Mouse (Mus musculus) mature B cell (primary cell): ENCODE data around the gene Pde11a.

Experiments used
- in situ Hi-C: fragments of 300-500 bp; cut with MboI; formaldehyde crosslinking; loops from 2 replicates; pipeline ENCODE4 v1.14.3; 2019

The Pde11a gene

DNA sequence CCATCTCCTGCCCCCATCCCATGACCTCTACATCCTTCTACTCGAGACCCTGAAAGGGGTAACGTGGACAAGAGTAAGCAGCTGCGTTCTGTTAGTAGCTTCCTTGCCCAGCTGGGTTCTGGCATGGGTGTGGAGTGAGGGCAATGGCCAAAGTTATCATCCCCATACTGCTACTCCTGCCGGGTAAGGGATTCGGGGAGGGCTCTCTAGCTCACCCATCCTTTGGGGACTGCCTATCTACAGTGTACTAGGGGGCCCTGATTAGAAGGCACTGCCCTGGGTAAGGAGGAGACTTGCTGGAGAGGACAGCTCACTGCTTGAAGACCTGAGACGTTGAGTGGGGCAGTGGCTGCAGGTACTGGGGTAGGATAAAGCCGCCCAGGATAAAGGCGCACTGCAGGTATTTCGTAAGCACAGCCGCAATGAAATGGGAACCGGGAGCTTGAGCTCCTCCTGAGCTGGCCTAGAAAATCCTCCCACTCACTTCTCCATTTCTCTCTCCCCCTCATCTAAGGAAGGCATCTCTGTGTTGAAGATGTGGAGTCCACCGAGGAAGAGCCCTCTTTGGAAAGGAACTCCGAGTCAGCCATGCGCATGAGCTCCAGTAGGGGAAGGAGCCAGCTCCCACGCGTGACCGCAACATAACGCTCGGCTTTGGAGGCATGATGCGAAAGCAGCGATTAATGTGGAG is 15.2 kb downstream of the Pde11a start:
- in situ Hi-C loops: no loop called here

DNA sequence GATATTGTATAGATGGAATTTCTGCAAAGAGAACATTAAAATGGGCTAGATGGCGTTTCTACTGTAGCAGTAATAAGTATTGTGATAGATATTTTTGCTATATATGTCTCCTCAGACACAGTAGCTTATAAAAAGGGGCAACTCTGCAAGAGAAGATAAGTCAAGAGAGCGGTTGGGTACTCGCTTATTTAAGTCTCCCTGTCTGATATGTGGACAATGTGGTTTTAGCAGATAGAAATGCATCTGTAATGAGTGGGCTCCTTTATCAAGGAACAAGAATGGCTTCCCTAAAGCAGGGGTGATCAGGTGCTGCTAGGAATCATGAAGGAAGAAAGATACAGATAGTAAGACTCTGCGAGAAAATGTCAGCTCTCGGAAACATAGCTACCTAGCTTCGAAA is 18.2 kb downstream of the Pde11a start:
- in situ Hi-C loops: no loop called here

DNA sequence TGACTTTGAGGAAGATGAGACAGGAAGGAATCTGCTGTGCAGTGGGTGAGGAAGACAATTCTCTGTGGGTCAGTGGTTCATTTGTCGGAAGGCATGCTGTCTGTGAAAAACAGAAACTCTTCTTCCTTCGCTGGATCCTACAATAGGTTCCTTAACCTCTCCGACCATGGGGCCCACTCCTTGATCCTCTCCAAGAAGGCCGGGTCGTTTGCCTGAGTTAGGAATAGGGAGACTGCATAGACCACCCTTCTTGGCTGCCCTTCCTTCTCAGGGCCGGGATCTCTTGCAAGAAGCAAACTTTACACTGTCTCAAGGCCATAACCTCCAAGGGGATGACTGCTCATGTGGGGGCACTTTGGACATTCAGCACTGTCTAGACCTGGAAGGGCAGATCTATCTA is 19.3 kb downstream of the Pde11a start:
- in situ Hi-C loops: no loop called here

DNA sequence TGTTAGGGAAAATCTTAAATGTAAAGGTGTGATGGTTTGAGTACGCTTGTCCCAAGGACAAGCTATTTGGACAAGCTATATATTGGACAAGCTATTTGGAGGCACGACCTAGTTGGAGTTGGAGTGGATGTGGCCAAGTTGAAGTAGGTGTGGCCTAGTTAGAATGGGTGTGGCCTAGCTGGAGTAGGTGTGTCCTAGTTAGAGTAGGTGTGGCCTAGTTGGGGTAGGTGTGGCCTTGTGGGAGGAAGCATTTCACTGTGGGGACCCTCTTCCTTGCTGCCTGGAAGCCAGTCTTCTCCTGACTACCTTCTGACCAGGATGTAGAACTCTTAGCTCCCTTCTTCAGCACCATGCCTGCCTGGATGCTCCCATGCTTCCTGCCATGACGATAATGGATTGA is 50.9 kb downstream of the Pde11a start:
- in situ Hi-C loops: no loop called here

DNA sequence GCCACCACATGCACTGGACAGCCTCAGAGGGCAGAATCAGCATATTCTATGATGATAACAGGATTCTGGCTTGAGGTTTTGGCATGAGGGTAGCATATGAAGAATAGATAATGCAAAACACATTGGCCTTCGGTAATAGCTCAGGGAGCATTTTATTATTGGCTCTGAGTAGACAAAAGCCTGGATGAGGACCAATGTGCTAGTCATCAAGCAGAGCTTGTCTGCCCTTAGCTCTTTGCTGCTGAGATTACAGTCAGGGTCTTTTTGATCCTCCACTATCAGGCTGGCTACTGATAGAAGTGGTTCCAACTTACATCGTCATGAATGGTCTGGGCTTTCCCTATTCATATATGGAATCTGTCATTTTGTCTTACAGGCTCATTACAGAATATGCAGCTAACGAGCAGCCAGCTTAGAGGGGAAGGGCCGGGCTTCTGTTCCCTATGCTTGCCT is 52.3 kb downstream of the Pde11a start:
- in situ Hi-C loops: no loop called here

DNA sequence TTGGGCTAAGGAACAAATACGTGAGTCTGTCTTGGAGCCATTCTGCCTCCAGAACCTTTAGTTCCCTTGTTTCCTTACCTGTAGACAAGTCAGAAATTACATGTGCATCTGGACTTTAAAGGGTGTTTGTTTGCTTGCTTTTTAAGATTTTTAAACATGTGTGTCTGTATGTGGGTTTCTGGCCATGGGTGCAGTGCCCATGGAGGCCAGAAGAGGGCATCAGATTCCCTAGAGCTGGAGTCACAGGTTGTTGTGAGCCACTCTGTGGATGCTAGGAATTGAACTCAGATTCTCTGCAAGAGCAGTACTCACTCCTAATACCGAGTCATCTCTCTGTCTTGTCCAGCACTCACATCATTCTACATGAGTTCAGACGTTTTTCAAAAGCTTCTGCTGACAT is 53.4 kb downstream of the Pde11a start:
- in situ Hi-C loops: no loop called here

DNA sequence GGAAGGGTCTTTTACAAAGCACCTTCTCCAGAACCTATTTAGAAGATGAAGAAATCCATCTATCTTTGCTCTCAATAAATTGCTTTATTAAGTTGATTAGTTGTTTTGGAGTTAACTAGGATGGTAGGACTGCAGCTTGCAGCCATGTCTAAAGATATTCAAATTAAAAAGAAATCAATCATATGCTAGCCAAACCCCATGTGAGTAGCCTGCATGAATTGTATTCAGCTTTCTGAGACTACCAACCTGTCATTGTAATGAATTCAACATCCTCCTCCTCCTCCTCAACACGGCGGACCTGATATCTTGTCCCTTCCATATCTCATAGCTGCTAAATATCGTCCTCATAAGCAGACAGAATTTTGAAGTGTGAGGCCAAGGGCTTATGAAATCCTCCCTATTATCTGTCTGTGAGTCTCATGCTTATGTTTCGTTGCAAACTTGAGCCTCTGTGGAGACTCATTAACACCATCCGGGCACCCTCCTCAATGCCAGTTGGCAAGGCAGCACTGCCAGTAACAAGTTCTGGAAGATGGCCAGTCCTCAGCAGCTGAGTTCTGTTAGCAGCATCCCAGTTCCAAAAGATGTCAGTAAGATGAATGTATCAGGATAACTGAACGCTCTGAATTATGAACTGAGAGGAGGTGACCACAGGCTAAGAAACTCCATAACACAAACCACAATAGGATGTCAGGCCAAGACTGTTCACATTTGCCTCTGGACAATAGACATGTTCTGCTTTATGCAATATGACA is 55.0 kb downstream of the Pde11a start:
- in situ Hi-C loops: no loop called here

DNA sequence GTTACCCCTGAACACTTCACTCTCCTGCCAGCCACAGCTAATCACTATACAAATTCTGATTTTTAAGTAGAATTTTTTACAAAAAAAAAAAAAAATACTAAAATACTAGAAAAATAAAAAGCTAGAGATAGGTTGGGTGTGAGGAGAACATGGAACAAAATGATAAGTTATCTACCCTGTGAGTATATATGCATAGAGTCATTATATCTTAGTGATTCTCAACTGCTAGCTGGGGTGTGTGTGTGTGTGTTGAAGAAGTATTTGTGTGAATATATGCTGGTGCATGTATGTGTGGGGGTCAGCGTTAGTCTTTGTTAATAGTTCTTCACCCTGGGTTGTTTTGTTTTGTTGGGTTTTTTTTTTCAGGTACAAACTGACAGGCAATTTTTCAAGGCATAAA is 69.1 kb downstream of the Pde11a start:
- in situ Hi-C loops: no loop called here

DNA sequence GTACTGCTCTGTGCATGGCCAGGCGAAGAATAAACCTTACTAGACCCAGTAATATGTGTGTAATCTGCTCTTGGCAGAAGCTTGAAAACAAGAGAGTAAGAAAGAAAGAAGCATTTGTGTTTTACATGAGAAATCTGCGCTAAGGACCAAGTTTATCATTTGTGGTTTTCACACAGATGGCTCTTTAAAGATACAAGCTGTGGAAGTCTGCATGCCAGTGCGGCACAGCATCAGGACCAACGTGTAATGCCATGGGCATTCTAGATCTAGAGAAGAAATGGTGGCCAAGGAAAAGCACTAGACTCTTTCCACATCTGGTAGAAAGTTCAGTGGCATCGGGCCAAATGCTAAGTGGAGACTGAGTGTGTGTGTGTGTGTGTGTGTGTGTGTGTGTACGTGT is 71.2 kb downstream of the Pde11a start:
- in situ Hi-C loops: no loop called here

DNA sequence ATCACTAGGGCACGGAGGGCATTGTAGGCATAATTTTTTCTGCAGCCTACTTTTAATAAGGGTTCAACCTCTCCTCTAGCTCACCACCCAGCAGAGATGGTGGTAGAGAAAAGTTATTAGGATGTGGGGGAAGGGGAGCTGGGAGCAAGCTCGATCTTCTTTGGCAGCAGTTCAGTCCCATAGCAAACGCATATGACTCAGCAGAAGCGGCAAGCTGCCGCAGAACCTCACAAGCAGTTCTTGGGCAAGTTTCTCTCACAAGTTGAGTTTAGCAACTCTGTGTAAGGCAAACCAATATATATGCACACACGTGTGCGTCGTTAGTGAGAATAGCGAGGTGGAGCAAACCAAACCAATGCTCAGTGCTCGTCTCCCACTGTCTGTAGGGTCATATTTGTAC is 72.0 kb downstream of the Pde11a start:
- in situ Hi-C loops: no loop called here

DNA sequence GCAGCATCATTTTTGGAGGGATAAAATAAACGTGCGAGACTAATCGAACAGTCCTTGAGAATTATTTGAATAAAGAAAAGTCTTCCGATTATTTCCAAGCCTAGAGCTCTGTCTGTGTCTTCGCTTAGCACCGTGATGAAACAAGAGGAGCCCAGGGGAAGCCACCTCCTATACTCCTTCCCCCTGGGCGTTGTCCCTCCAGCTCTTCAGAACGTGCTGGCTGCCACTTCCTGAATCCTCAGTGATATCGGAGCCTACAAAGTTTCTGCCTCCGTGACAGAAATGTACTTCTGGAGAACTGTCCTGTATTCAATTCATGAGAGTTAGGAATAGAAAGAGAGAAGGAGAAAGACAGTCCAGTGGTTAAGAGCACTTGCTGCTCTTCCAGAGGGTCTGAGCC is 74.3 kb downstream of the Pde11a start:
- in situ Hi-C loops: no loop called here

DNA sequence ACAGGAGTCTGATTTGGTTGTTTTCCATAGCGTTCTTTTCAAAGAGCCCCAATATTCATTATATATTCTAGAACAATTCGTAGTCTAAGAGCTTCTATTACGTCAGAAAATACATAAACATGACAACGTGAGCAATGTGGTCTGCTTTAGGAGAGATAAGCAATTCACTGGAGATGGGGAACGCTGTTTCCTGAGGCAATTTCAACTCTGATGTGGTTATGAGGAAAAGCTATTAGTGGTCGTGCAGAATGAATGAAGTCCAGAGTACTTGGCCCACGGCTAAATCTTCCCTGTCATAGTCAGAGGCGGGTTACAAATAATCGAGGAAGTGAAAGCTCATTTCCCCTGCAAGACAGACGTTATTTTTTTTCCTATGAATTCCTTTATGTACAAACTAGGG is 75.9 kb downstream of the Pde11a start:
- in situ Hi-C loops: no loop called here

DNA sequence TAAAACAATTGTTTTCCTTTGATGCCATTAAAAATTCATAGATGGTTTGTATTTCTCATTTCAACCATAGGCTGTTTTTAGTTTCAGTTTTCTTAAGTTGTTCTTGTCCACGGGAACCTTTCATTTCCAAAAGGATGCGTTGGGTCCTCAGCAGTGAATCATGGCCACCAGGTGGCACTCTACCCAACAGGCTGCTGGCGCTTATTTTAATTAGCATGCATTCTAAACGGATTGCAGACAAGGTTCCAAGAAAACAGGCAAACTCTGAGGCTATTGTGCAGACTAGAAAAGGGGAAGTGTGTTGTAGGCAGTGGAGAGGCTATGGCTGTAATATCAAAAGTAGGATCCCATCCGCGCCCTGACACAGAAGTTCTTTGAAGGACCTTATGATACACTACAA is 83.7 kb downstream of the Pde11a start:
- in situ Hi-C loops: no loop called here

DNA sequence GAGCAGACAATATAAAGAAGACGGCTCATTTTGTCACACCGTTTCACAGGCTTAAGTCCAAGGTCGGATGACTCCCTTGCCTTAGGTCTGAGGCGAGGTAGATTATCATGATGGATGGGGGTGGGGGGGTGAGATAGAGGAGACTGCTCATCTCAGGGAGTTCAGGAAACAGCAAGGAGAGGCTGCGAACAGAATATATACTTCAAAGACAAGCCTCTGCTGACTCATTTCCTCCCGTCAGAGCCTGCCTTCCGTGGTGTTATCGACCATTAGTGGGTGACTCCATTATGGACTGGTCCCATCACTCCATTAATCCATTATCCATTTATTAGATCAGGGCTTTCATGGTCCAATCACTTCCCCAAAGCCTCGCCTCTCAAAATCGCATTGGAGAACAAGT is 87.2 kb downstream of the Pde11a start:
- in situ Hi-C loops: no loop called here

DNA sequence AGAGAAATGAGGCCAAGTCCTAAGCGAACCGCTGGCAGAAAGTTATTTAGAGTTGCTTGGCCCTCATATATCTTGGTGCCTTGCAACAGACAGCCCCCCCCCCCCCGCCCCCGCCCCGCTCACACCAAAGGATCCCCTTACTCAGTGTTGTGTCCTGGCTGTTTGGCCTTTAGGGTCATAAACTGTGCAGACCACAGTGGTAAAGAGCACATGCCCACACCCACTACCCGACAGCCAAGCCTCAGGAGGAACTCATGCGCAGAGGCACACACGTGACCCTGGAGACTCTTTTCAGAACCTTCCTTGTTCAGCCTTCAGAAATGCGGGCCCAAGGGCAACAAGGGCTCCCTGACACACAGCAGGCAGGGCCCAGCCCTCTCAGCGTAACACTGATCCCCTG is 90.3 kb downstream of the Pde11a start:
- in situ Hi-C loops: no loop called here

DNA sequence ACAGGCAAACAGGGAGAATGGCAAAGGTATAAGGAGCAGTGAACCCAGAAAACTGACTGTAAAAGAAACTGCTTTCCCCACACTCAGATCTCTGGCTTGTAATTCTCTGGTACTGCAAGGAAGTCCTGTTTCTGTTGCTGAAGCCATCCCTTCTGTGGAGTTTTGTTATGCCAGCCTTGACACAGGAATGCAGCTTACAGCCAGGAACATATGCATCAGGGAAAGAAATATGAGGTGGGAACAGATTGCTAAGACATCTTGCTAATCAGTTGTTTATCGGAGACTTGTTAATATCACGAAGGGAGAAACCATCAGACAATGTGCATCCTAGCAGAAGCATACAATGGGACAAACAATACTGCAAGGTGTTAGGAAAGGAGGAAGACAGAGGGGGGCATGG is 99.4 kb downstream of the Pde11a start:
- in situ Hi-C loops: no loop called here

DNA sequence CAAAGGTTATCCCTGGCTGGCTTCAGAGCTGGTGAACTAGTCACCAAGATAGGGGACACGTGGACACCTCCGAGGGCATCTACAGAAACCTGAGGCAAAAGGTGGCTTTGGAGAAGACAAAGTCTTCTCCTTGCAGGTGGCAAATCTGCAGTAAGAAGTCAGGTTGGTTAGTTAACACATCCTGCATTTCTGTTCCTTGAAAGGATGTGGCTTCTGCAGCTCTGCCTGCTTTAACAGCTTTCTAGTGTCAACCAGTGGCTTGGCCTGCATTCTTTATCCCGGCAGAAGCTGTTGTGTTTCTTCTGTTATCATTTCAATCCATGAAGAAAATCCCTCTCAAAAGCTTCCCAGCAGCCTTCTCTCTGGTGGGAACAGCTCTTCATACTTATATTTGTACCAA is 100.1 kb downstream of the Pde11a start:
- in situ Hi-C loops: no loop called here

DNA sequence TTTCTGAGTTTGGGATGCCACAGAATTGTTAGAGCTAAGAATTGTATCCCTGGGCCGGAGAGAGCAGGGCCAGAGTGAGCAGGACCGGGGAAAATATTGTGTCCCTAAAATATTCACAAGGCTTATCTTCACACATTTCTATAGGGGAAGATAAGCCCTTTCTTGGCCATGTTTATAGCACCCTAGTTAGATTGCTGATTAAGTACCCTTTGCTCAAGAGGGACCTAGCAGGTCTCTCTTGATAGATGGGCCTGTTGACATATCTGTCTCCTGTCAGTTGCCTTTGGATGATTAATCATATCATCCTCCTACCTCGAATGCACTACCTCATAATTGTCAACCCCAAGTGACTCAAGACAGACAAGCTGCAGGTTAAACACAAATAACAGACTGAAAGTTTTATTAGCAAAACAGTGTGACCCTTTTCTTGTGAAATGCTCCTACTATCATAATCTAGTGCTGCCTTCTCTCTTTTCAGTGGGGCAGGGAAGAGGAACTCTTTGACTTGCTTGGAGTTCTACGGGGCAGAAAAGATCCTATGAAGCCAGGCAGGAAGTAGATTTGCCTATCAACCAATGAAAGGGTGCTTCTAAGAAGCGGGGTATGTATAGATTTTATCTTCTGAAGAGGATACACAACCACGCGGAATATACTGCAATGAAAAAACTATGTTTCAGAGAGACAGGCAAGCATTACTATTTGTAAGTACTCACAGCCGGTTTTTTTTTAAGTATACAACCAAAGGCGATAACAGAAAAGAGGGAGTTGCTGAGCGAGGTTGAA is 100.7 kb downstream of the Pde11a start:
- in situ Hi-C loops: no loop called here

DNA sequence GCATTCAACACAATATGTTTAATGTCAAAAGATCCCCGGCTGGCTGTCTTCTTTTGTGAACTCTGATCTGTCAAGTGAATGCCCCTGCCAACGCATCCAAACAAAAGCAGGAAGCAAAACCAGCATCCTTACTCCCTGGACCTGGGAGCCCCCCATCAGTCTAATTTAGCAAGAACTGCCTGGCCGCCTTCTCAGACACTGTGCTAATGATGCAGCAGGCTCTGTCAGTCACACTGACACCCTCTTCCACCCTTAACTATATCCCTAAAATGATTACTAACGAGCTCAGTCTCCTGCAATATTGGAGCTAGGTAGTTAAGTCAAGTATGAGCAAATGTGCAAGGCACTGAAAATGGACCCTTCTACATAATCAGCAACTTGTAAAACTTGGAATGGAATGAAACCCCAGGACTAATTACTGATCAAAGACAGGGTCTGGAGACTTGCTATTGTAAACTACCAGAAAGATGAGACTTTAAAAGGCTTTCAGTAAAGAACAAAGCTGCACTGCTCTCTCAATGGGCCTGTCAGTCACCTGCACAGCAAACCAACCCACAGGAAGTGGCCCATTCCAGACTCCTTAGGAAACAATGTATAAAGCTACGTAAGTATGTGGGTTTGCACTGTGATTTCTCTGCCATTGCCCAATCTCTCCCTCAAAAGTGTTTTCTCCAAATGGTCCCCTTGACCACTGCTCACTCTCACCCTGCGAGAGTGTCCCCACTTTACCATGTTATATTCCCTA is 118.0 kb downstream of the Pde11a start:
- in situ Hi-C loops: no loop called here

DNA sequence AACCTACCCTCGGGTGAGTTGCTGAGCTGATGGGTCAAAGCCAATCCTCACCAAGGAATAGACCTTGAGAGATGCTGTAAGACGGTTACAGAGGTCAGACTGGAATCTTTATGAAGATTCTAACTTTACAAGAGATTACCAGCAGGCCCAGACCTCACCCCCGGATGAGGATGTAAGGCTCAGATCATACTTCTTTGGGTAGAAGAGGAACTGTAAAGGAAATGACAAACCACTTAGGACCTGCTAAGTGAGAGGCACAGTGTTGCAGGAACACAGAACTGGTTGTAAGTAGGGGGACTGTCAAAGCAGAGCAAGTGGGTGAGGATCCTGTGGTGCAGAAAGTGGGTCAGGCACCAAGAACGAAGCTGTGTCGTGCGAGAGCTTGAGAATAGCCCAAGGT is 119.0 kb downstream of the Pde11a start:
- in situ Hi-C loops: no loop called here

DNA sequence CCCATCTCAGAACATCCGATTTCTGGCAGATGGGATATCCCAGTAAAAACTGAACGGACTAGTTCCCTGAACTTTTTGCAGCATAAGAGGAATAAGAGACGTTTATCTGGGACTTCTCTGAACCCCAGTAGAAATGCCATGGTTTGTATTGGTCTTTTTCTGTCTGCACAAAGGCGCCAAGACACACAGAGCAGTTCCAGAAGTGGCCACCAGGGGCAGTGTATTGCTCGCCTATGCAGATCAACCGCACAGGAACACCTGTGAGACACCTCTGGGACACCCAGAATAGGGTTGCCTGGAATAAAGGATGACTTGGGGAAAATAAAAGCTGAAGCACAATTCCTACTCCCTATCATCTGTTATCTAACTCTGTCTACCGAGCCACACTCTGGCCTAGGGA is 122.4 kb downstream of the Pde11a start:
- in situ Hi-C loops: no loop called here

DNA sequence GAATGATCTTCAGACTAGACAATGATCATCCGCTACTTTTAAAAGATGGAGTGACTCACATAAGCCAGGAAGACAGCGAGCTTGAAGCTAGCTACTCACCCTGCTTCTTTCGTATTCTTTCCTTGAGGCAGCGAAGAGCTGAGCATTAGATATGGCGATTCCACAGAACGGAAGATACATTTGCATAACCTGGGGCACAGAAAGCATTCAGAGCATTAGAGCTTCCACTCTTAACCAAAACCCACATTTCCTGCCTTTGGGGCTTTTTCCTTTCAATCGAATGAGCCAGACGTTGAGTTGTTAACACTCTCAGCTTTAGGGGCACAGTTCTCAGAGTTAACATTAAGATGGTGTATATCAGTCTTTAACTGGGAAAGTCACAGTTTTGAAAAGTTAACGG is 123.4 kb downstream of the Pde11a start:
- in situ Hi-C loops: no loop called here
